ENCODE assay signal across 1 mouse cellular context in the genomic region with DNA sequence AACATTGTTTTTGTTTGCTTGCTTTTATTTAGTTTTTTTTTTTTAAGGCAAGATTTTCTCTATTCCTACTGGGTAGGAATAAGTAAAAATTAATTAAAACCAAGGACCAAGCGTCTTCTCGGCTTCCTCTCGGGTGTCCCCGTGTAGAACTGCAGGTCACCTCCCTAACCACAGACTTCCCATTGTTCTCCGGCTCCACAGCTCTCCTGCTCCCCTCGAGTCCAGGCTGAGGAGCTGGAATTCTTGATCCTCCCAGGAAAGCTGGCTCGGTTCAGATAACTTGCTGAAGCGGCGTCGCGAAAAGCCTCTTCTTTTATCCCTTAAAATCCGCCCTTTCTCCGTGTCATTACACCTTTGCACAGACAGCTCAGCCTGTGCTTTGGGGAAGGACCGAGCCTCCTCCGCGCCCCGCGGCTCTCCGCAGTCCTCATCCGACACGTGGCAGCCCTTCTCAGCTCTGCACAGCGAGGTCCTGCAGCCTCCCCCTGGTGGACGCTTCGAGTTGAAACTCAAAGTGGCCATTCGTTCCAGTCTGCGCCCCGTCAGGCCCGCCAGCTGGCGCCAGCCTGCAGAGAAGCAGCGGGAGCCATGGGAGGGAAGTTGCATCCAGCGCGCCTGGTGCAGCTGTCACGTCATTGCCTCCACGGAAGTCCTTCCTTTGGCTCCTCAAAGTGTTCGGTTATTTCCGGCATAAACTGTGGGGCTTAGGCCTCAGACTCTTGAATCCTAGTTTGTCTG.
TF ChIP-seq lines count a peak whose summit lies in the region.

No protein-coding gene starts in this region.

TF ChIP-seq in myocyte, 11 proteins besides CTCF, POLR2A, EP300 and RAD21 (continued from another document):
- TF ChIP-seq CEBPB (IDR thresholded peaks at IDR 0.05; ENCODE audit: insufficient read depth, poor library complexity, severe bottlenecking) (no peak), TCF3 (IDR thresholded peaks at IDR 0.05; ENCODE audit: insufficient read length, low read depth) (peak; percentile 76), USF1 (IDR thresholded peaks at IDR 0.05; ENCODE audit: low read depth) (peak; percentile 69), MAX (IDR thresholded peaks at IDR 0.05; ENCODE audit: low read depth) (peak; percentile 95), REST (IDR thresholded peaks at IDR 0.05; ENCODE audit: insufficient read depth, insufficient read length) (no peak)
TF ChIP-seq in myocyte: peak in this region for 6.
